Mouse (Mus musculus) thymus, adult 2 months (tissue): ENCODE data around the gene Hes3. TPM values are rescaled to one million over a fixed set of nuclear protein-coding genes. Genes with fewer than 3 reads are reported as not detected.

Experiments used
- DNase-seq: peaks from one replicate; pipeline ENCODE4 v3.0.0; 2021
- H3K27ac ChIP-seq: fragments of 200-500 bp; 2 replicates; pipeline ENCODE4 v1.5.1; 2012; ENCODE audit warnings: low read length, control low read depth; ENCODE audit not compliant: control insufficient read depth, insufficient read depth
- H3K27me3 ChIP-seq: fragments of 200-500 bp; 2 replicates; pipeline ENCODE4 v1.6.1; 2012; ENCODE audit warnings: mild to moderate bottlenecking, low read length, moderate library complexity, mixed read lengths; ENCODE audit not compliant: control insufficient read depth, insufficient read depth
- H3K36me3 ChIP-seq: fragments of 200-500 bp; 2 replicates; pipeline ENCODE4 v1.6.1; 2012; ENCODE audit warnings: mild to moderate bottlenecking, low read length, moderate library complexity; ENCODE audit not compliant: control insufficient read depth, insufficient read depth
- H3K4me1 ChIP-seq: fragments of 200-500 bp; replicated peaks from 2 replicates; pipeline ENCODE4 v1.6.1; 2012; ENCODE audit warnings: low read length; ENCODE audit not compliant: control insufficient read depth, insufficient read depth
- H3K4me3 ChIP-seq: fragments of 200-500 bp; 2 replicates; pipeline ENCODE4 v1.5.1; 2012; ENCODE audit warnings: mild to moderate bottlenecking, low read length, control low read depth, moderate library complexity; ENCODE audit not compliant: control insufficient read depth, insufficient read depth
- CTCF ChIP-seq: fragments of 200-500 bp; IDR thresholded peaks from 2 replicates; pipeline ENCODE4 v1.5.1; 2012; ENCODE audit warnings: mild to moderate bottlenecking, control low read depth, low read length, moderate library complexity, borderline replicate concordance; ENCODE audit not compliant: control insufficient read depth, poor library complexity, insufficient read depth; ENCODE audit errors: extremely low read depth
- POLR2A ChIP-seq: fragments of 200-500 bp; IDR thresholded peaks from 2 replicates; pipeline ENCODE4 v1.6.1; 2012; ENCODE audit warnings: mild to moderate bottlenecking, low read length, control low read depth, moderate library complexity; ENCODE audit not compliant: control insufficient read depth, poor library complexity, insufficient read depth; ENCODE audit errors: extremely low read depth
- WGBS: fragments of 180-500 bp; shearing (Covaris S2); methylation state at CpG from one replicate; pipeline ENCODE4 v1.1.7; 2018; 5-methylcytosine and 5-hydroxymethylcytosine counted together
- polyA plus RNA-seq: library from polyadenylated mRNA; depleted of rRNA; stranded (reverse); fragments of >200 nt; gene quantifications from 2 replicates; pipeline ENCODE4 v1.2.3, GENCODE M21; 2012; rRNA removed

The Hes3 gene
- polyA plus RNA-seq, 1 experiment: 0.19 TPM

DNA sequence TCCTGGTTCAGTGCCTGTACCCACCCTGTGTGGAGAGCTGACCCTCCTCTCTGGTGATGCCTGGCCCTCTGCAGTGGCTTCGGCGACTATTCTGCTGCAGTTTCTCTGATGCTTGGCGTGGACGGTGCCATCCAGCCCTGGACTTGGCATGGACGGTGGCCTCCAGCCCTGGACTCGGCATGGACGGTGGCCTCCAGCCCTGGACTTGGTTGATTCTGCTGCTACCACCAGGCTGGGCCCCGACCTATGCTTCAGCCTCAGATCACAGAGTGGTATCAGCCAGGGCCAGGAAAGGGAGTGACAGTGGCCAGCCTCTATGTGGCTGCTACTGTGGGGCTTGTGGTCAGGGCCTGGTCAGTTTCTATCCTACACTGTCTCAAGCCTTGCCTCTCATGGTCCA, 47.5 kb downstream of the Hes3 start:
- 96% methylated on average over 8 of the region's 8 CpGs for WGBS
- no peaks in the 10 kb centered on the region for H3K27me3 ChIP-seq

DNA sequence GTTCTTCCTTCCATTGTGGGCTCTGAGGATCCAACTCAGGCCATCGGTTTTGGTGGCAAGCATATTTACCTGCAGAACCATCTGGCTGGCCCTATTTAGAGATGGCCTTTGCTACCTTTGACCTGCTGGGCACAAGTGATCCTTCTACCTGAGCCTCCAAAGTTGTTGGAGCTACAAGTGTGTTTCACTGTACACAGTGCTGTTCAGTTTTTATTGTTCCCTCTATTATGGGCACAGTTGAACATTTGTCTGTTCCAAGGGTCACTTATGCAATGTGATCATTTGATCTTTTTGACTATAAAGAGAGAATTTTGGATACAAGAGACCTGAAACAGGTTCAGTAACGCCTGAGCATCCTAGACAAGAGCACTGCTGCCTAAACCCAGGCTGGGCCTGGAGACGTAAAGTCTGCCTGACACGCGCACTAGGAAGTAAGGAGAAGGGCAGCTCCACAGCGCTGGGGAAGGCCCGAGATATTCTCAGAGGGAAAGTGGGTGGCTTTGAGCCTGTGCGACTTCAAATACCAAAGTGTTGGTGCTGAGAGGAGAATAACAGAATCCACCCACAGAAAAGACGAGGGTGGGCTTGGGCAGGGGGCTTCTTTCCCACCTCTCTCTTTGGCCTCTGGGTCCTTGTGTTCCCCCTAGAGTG, 48.1 kb downstream of the Hes3 start:
- no peaks in the 10 kb centered on the region for H3K36me3 ChIP-seq
- no peak overlapping the region for H3K27ac ChIP-seq
- peaks cover 27% of the 10 kb centered on the region; the same call in 1 of the 2 replicates for H3K4me1 ChIP-seq
- H3K4me3 ChIP-seq: no peak overlapping the region
- no peak for DNase-seq
- WGBS: 93% methylated on average over 9 of the region's 9 CpGs
- H3K27me3 ChIP-seq: no peaks in the 10 kb centered on the region
- TF ChIP-seq POLR2A: no peak
- TF ChIP-seq CTCF: no peak

More for the DNA sequence above, 47.5 kb downstream of the Hes3 start:
- Histone ChIP-seq H3K4me3 (no peak overlapping the region), H3K4me1 (peaks cover 27% of the 10 kb centered on the region; the same call in 1 of the 2 replicates), H3K36me3 (no peaks in the 10 kb centered on the region), H3K27ac (no peak overlapping the region)
- no peak for TF ChIP-seq POLR2A
- no peak for TF ChIP-seq CTCF
- DNase-seq: no peak

DNA sequence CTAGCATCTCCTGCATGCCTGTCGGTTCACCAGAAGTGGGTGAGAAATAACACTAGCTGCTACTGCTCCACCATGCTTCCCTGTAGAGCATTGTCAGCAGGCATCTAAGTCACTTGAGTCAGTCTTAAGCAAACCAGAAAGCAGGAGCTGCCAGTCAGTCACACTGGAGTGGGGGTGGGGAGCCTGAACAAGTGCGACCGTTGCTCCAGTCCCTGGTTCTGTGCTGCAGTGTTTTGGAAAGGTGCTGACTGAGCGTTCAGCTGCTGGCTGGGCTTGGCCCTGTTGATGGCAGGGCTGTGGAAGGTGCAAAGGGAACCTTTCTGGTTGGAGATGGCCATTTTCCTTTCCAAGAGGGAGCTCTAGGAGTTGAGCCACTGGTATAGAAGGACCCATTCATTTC, 51.5 kb downstream of the Hes3 start:
- H3K4me1 ChIP-seq: peaks cover 11% of the 10 kb centered on the region; the same call in 1 of the 2 replicates
- H3K36me3 ChIP-seq: no peaks in the 10 kb centered on the region
- WGBS: 91% methylated on average over 4 of the region's 4 CpGs
- H3K4me3 ChIP-seq: no peak overlapping the region
- no peaks in the 10 kb centered on the region for H3K27me3 ChIP-seq
- H3K27ac ChIP-seq: no peak overlapping the region
- DNase-seq: no peak
- TF ChIP-seq POLR2A (no peak), CTCF (no peak)

Other genes with a start within 250 kb of the Hes3 start
- gene Plekhg5, start 219.2 kb downstream of the Hes3 start, polyA plus RNA-seq: 21.5 and 22.0 TPM in 2 replicates
- gene Tnfrsf25, start 175.7 kb downstream of the Hes3 start, polyA plus RNA-seq: 19.9 and 20.6 TPM in 2 replicates
- gene Espn, start 139.3 kb downstream of the Hes3 start, polyA plus RNA-seq: 5.7 and 6.5 TPM in 2 replicates
- gene Hes2, start 132.8 kb downstream of the Hes3 start, polyA plus RNA-seq: 0.07 and 0.20 TPM in 2 replicates
- gene Acot7, start 113.5 kb downstream of the Hes3 start, polyA plus RNA-seq: 56.6 and 80.8 TPM in 2 replicates
- 5.3 and 5.5 TPM in 2 replicates for gene Gpr153, start 17.4 kb downstream of the Hes3 start, polyA plus RNA-seq
- gene Icmt, start 5.6 kb upstream of the Hes3 start, polyA plus RNA-seq: 42.6 and 48.1 TPM in 2 replicates
- gene Rnf207, start 27.3 kb upstream of the Hes3 start, polyA plus RNA-seq: 0.57 and 10.2 TPM in 2 replicates
- gene Rpl22, start 34.1 kb upstream of the Hes3 start, polyA plus RNA-seq: 43.8 and 60.3 TPM in 2 replicates
- 0.11 and 0.16 TPM in 2 replicates for gene Chd5, start 47.0 kb upstream of the Hes3 start, polyA plus RNA-seq
- 3.6 and 4.6 TPM in 2 replicates for gene Nphp4, start 185.0 kb upstream of the Hes3 start, polyA plus RNA-seq
- 67.3 and 82.6 TPM in 2 replicates for gene Kcnab2, start 186.2 kb upstream of the Hes3 start, polyA plus RNA-seq